Mouse (Mus musculus): ENCODE data around the gene Tbc1d8. TPM values are rescaled to one million over a fixed set of nuclear protein-coding genes. Genes with fewer than 3 reads are reported as not detected.

Gene Tbc1d8
- polyA plus RNA-seq, 1 experiment from 2014 or later = 9.3 TPM

DNA sequence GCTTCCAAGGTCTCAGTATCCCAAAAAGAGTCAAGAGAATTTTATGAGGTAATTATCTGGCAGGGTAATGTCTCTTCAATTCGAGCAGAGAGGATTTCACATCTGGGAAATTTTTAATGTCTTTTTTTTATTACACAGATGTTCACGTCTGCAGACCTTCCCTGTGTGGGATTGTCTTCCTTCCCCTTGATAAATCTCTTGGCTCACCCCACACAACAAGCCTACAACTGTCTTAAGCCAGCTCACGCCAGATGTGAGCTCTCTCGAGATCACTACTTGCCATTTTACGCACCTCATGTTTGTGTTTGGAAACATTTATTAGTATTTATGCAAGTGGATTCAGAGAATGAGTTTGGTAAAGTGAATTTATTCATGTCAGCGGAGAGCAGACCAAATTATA, 156.6 kb downstream of the Tbc1d8 start:
- Histone ChIP-seq H3K4me2 (no peak overlapping the region), H3K9ac (no peak overlapping the region), H3K4me1 (peaks cover 38% of the 10 kb centered on the region), H3K9me3 (no peaks in the 10 kb centered on the region), H3K36me3 (no peaks in the 10 kb centered on the region), H3K4me3 (no peak overlapping the region), H3K27ac (peak overlapping the region; percentile 14; the same call in 1 of the 2 replicates), H3K27me3 (no peaks in the 10 kb centered on the region)
- WGBS = 28% methylated on average over 6 of the region's 6 CpGs
- ATAC-seq (ENCODE audit: insufficient number of reproducible peaks, low FRiP score, low TSS enrichment, low read depth) = peak; percentile 66; the same call in 1 of the 2 replicates

Other genes with a start within 250 kb of the Tbc1d8 start
- gene Rpl31, start 110.9 kb downstream of the Tbc1d8 start, polyA plus RNA-seq (2015; fragmentation: Nextera tagmentation; extraction: Ambion mirVana) = 393 and 551 TPM in 2 replicates
- gene Cnot11, start 56.2 kb upstream of the Tbc1d8 start, polyA plus RNA-seq (2015; fragmentation: Nextera tagmentation; extraction: Ambion mirVana) = 16.4 and 19.2 TPM in 2 replicates
- 28.3 and 34.1 TPM in 2 replicates for gene Rnf149, start 98.7 kb upstream of the Tbc1d8 start, polyA plus RNA-seq (2015; fragmentation: Nextera tagmentation; extraction: Ambion mirVana)
- gene Creg2, start 172.7 kb upstream of the Tbc1d8 start, polyA plus RNA-seq (2015; fragmentation: Nextera tagmentation; extraction: Ambion mirVana) = 0.53 and 0.55 TPM in 2 replicates
- gene Rfx8, start 242.2 kb upstream of the Tbc1d8 start, polyA plus RNA-seq (2015; fragmentation: Nextera tagmentation; extraction: Ambion mirVana) = 0.73 and 0.79 TPM in 2 replicates

Data from limb, embryonic 15.5 days (tissue).